Mouse (Mus musculus): ENCODE results near the gene Rtf1. TPM values are rescaled to one million over a fixed set of nuclear protein-coding genes. Genes with fewer than 3 reads are reported as not detected.

Gene Rtf1
- polyA plus RNA-seq, 1 experiment from 2014 or later, result 56.5 TPM

GRCm38 (mm10) chr2:119762276-119762675, 87.4 kb downstream of the Rtf1 start:
- peaks cover 25% of the 10 kb centered on the region for H3K4me1 ChIP-seq
- 85% methylated on average over 1 of the region's 1 CpGs for WGBS
- H3K27me3 ChIP-seq (ENCODE audit: poor library complexity, severe bottlenecking), result peaks cover 56% of the 10 kb centered on the region
- peaks cover 40% of the 10 kb centered on the region for H3K36me3 ChIP-seq (replicated peaks)
- peaks cover 1% of the 10 kb centered on the region; the same call in 1 of the 2 replicates for H3K9me3 ChIP-seq
- no peak overlapping the region for H3K27ac ChIP-seq
- no peak for DNase-seq (ENCODE audit: extremely low spot score, low spot score)
- no peak overlapping the region for H3K4me3 ChIP-seq

GRCm38 (mm10) chr2:119763924-119764323, 89.1 kb downstream of the Rtf1 start:
- no peak overlapping the region for H3K27ac ChIP-seq
- H3K27me3 ChIP-seq (ENCODE audit: poor library complexity, severe bottlenecking), result peaks cover 39% of the 10 kb centered on the region
- WGBS, result 81% methylated on average over 4 of the region's 4 CpGs
- no peak overlapping the region for H3K4me3 ChIP-seq
- H3K9me3 ChIP-seq, result no peaks in the 10 kb centered on the region
- peaks cover 53% of the 10 kb centered on the region for H3K36me3 ChIP-seq (replicated peaks)
- peaks cover 10% of the 10 kb centered on the region for H3K4me1 ChIP-seq
- DNase-seq (ENCODE audit: extremely low spot score, low spot score), result no peak

GRCm38 (mm10) chr2:119767246-119767645, 92.4 kb downstream of the Rtf1 start:
- no peaks in the 10 kb centered on the region for H3K4me1 ChIP-seq
- 94% methylated on average over 6 of the region's 6 CpGs for WGBS
- no peak for DNase-seq (ENCODE audit: extremely low spot score, low spot score)
- H3K4me3 ChIP-seq, result no peak overlapping the region
- H3K9me3 ChIP-seq, result no peaks in the 10 kb centered on the region
- H3K27ac ChIP-seq, result no peak overlapping the region
- peaks cover 87% of the 10 kb centered on the region for H3K36me3 ChIP-seq (replicated peaks)
- H3K27me3 ChIP-seq (ENCODE audit: poor library complexity, severe bottlenecking), result peaks cover 6% of the 10 kb centered on the region

Other genes with a start within 250 kb of the Rtf1 start
- 4.1 and 4.6 TPM in 2 replicates for gene Ino80, start 197.4 kb upstream of the Rtf1 start, polyA plus RNA-seq (2016; fragmentation: Nextera tagmentation; extraction: Ambion mirVana)
- gene Exd1, start 127.4 kb upstream of the Rtf1 start, polyA plus RNA-seq (2016; fragmentation: Nextera tagmentation; extraction: Ambion mirVana), result 0.73 and 0.82 TPM in 2 replicates
- gene Chp1, start 127.4 kb upstream of the Rtf1 start, polyA plus RNA-seq (2016; fragmentation: Nextera tagmentation; extraction: Ambion mirVana), result 50.6 and 51.5 TPM in 2 replicates
- gene Nusap1, start 56.8 kb upstream of the Rtf1 start, polyA plus RNA-seq (2016; fragmentation: Nextera tagmentation; extraction: Ambion mirVana), result 98.4 and 100 TPM in 2 replicates
- 43.2 and 47.5 TPM in 2 replicates for gene Oip5, start 56.6 kb upstream of the Rtf1 start, polyA plus RNA-seq (2016; fragmentation: Nextera tagmentation; extraction: Ambion mirVana)
- 50.5 and 53.9 TPM in 2 replicates for gene Ndufaf1, start 12.2 kb upstream of the Rtf1 start, polyA plus RNA-seq (2016; fragmentation: Nextera tagmentation; extraction: Ambion mirVana)
- 1.2 and 1.8 TPM in 2 replicates for gene Itpka, start 67.3 kb downstream of the Rtf1 start, polyA plus RNA-seq (2016; fragmentation: Nextera tagmentation; extraction: Ambion mirVana)
- 0.33 TPM in 1 of 2 replicates, not detected in the other for gene Ltk, start 85.4 kb downstream of the Rtf1 start, polyA plus RNA-seq (2016; fragmentation: Nextera tagmentation; extraction: Ambion mirVana)
- gene Rpap1, start 112.5 kb downstream of the Rtf1 start, polyA plus RNA-seq (2016; fragmentation: Nextera tagmentation; extraction: Ambion mirVana), result 42.3 and 43.5 TPM in 2 replicates
- 27.0 and 27.6 TPM in 2 replicates for gene Tyro3, start 122.7 kb downstream of the Rtf1 start, polyA plus RNA-seq (2016; fragmentation: Nextera tagmentation; extraction: Ambion mirVana)
- gene Mga, start 222.2 kb downstream of the Rtf1 start, polyA plus RNA-seq (2016; fragmentation: Nextera tagmentation; extraction: Ambion mirVana), result 29.1 and 30.1 TPM in 2 replicates

All from forebrain, embryonic 10.5 days (tissue).